Mouse (Mus musculus) MEL (cell line): ENCODE results near the gene Stox1. TPM values are rescaled to one million over a fixed set of nuclear protein-coding genes. Genes with fewer than 3 reads are reported as not detected.

Source experiments
- DNase-seq: peaks from one replicate; pipeline ENCODE4 v3.0.0; 2011; ENCODE audit warnings: low read depth, low spot score
- H3K27ac ChIP-seq: 2 replicates; pipeline ENCODE4 v1.5.1; 2012; ENCODE audit warnings: low read depth, mild to moderate bottlenecking, control low read depth, low read length, moderate library complexity; ENCODE audit not compliant: control insufficient read depth
- H3K27me3 ChIP-seq, 2 experiments: fragments of 150-350 bp in 1 of 2; sonication (generic) in 1 of 2; 2 replicates each; pipeline ENCODE4 v1.6.1; 2012; ENCODE audit warnings: low read length in 2 of 2, mild to moderate bottlenecking in 2 of 2, improper control_type of control experiment in 1 of 2, moderate library complexity in 1 of 2; ENCODE audit not compliant: insufficient read depth in 2 of 2, control insufficient read depth in 1 of 2
- H3K36me3 ChIP-seq, 2 experiments: 2 replicates each; pipeline ENCODE4 v1.6.1; 2012 to 2014; ENCODE audit warnings: low read length in 2 of 2, improper control_type of control experiment in 1 of 2, inconsistent platforms in 1 of 2, mild to moderate bottlenecking in 1 of 2; ENCODE audit not compliant: insufficient read depth in 2 of 2, control insufficient read depth in 1 of 2
- H3K4me1 ChIP-seq, 2 experiments: fragments of 150-350 bp in 1 of 2; sonication (generic) in 1 of 2; 2 replicates each; pipeline ENCODE4 v1.6.1; 2012; ENCODE audit warnings: low read length in 2 of 2, improper control_type of control experiment in 1 of 2, mild to moderate bottlenecking in 1 of 2; ENCODE audit not compliant: insufficient read depth in 2 of 2, control insufficient read depth in 1 of 2
- H3K4me3 ChIP-seq, 2 experiments: fragments of 150-350 bp in 1 of 2; sonication (generic) in 1 of 2; 2 replicates each; pipeline ENCODE4 v1.5.1; 2012; ENCODE audit warnings: low read depth in 2 of 2, low read length in 2 of 2, mild to moderate bottlenecking in 2 of 2, moderate library complexity in 2 of 2, control low read depth in 1 of 2, improper control_type of control experiment in 1 of 2; ENCODE audit not compliant: control insufficient read depth in 1 of 2, insufficient read depth in 1 of 2
- H3K79me2 ChIP-seq: 2 replicates; pipeline ENCODE4 v1.6.1; 2012; ENCODE audit warnings: mild to moderate bottlenecking, low read length, moderate library complexity; ENCODE audit not compliant: control insufficient read depth, poor library complexity, insufficient read depth
- H3K9ac ChIP-seq: 2 replicates; pipeline ENCODE4 v1.6.1; 2012; ENCODE audit warnings: low read depth, mild to moderate bottlenecking, control low read depth, low read length, moderate library complexity; ENCODE audit not compliant: control insufficient read depth, poor library complexity, severe bottlenecking
- H3K9me3 ChIP-seq: fragments of 150-350 bp; sonication (generic); replicated peaks from 2 replicates; pipeline ENCODE4 v1.6.1; 2012; ENCODE audit warnings: mild to moderate bottlenecking, low read length, improper control_type of control experiment, moderate library complexity; ENCODE audit not compliant: insufficient read depth
- CHD1 ChIP-seq: IDR thresholded peaks from 2 replicates; pipeline ENCODE4 v1.6.1; 2012; ENCODE audit warnings: low read depth, mild to moderate bottlenecking, inconsistent platforms, low read length, improper control_type of control experiment
- CHD2 ChIP-seq: IDR thresholded peaks from 2 replicates; pipeline ENCODE4 v1.6.1; 2011; ENCODE audit warnings: low read length, improper control_type of control experiment
- ELF1 ChIP-seq: IDR thresholded peaks from 2 replicates; pipeline ENCODE4 v1.6.1; 2014; ENCODE audit warnings: low read depth, mild to moderate bottlenecking, inconsistent platforms, low read length, improper control_type of control experiment, moderate library complexity
- GATA1 ChIP-seq: IDR thresholded peaks from 2 replicates; pipeline ENCODE4 v1.6.1; 2011; ENCODE audit warnings: low read depth, low read length, improper control_type of control experiment
- HCFC1 ChIP-seq: IDR thresholded peaks from 2 replicates; pipeline ENCODE4 v1.6.1; 2012; ENCODE audit warnings: low read depth, mild to moderate bottlenecking, inconsistent platforms, low read length, improper control_type of control experiment, moderate library complexity
- JUND ChIP-seq: IDR thresholded peaks from 2 replicates; pipeline ENCODE4 v1.6.1; 2011; ENCODE audit warnings: low read depth, mild to moderate bottlenecking, improper control_type of control experiment, low read length
- MAFK ChIP-seq: IDR thresholded peaks from 2 replicates; pipeline ENCODE4 v1.6.1; 2011; ENCODE audit warnings: low read depth, mild to moderate bottlenecking, low read length, improper control_type of control experiment, borderline replicate concordance
- NRF1 ChIP-seq: IDR thresholded peaks from 2 replicates; pipeline ENCODE4 v1.6.1; 2014; ENCODE audit warnings: low read depth, mild to moderate bottlenecking, inconsistent platforms, low read length, improper control_type of control experiment, moderate library complexity; ENCODE audit not compliant: poor library complexity, insufficient read depth, severe bottlenecking
- POLR2A ChIP-seq, 2 experiments: IDR thresholded peaks; 2 replicates each; pipeline ENCODE4 v1.6.1; 2011 to 2012; ENCODE audit warnings: low read length in 2 of 2, mild to moderate bottlenecking in 2 of 2, control low read depth in 1 of 2, improper control_type of control experiment in 1 of 2, low read depth in 1 of 2, moderate library complexity in 1 of 2; ENCODE audit not compliant: control insufficient read depth in 1 of 2, insufficient read depth in 1 of 2, poor library complexity in 1 of 2
- POLR2AphosphoS2 ChIP-seq: IDR thresholded peaks from 2 replicates; pipeline ENCODE4 v1.6.1; 2011; ENCODE audit warnings: low read length, improper control_type of control experiment
- POLR2AphosphoS5 ChIP-seq: IDR thresholded peaks from 2 replicates; pipeline ENCODE4 v1.6.1; 2012; ENCODE audit warnings: low read depth, borderline replicate concordance, mild to moderate bottlenecking, inconsistent platforms, low read length, moderate library complexity, mixed read lengths
- SIN3A ChIP-seq: IDR thresholded peaks from 2 replicates; pipeline ENCODE4 v1.6.1; 2012; ENCODE audit warnings: low read length, improper control_type of control experiment, inconsistent platforms
- SMC3 ChIP-seq: IDR thresholded peaks from 2 replicates; pipeline ENCODE4 v1.6.1; 2011; ENCODE audit warnings: low read depth, low read length, improper control_type of control experiment
- TCF12 ChIP-seq: IDR thresholded peaks from 2 replicates; pipeline ENCODE4 v1.6.1; 2014; ENCODE audit warnings: low read depth, mild to moderate bottlenecking, inconsistent platforms, low read length, improper control_type of control experiment, moderate library complexity
- USF2 ChIP-seq, 2 experiments: IDR thresholded peaks; 2 replicates each; pipeline ENCODE4 v1.6.1; 2011 to 2012; ENCODE audit warnings: improper control_type of control experiment in 2 of 2, low read length in 2 of 2, borderline replicate concordance in 1 of 2, inconsistent platforms in 1 of 2, low read depth in 1 of 2, mild to moderate bottlenecking in 1 of 2; ENCODE audit not compliant: insufficient read depth in 1 of 2
- ZC3H11A ChIP-seq: IDR thresholded peaks from 2 replicates; pipeline ENCODE4 v1.6.1; 2012; ENCODE audit warnings: low read depth, mild to moderate bottlenecking, inconsistent platforms, low read length, improper control_type of control experiment
- ZKSCAN1 ChIP-seq: IDR thresholded peaks from 2 replicates; pipeline ENCODE4 v1.6.1; 2012; ENCODE audit warnings: low read depth, mild to moderate bottlenecking, inconsistent platforms, low read length, improper control_type of control experiment, moderate library complexity
- ZMIZ1 ChIP-seq: IDR thresholded peaks from 2 replicates; pipeline ENCODE4 v1.6.1; 2012; ENCODE audit warnings: low read depth, mild to moderate bottlenecking, inconsistent platforms, low read length, improper control_type of control experiment, moderate library complexity
- ZNF384 ChIP-seq: IDR thresholded peaks from 2 replicates; pipeline ENCODE4 v1.6.1; 2012; ENCODE audit warnings: low read depth, mild to moderate bottlenecking, inconsistent platforms, low read length, improper control_type of control experiment
- polyA plus RNA-seq, 2 experiments: library from polyadenylated mRNA; stranded (reverse) in 1 of 2; unstranded in 1 of 2; fragments of >175 nt in 1 of 2; fragments of >200 nt in 1 of 2; gene quantifications; 2 replicates each; pipeline versions ENCODE4 v1.2.1 to v1.2.4; 2012; ENCODE audit warnings: low replicate concordance in 2 of 2, low read depth in 1 of 2; ENCODE audit not compliant: insufficient read length in 2 of 2, insufficient read depth in 1 of 2, missing spikeins in 1 of 2
- total RNA-seq: library from RNA; depleted of rRNA; stranded (reverse); fragments of 300-350 nt; gene quantifications from 2 replicates; pipeline ENCODE4 v1.2.3, GENCODE M21; 2012

Gene Stox1
- total and polyA plus RNA-seq, 3 experiments = not detected

GRCm38 (mm10) chr10:62736965-62737688 is 11.2 kb upstream of the Stox1 start:
- Histone ChIP-seq H3K9me3 (no peaks in the 10 kb centered on the region), H3K4me3 (no peak overlapping the region), H3K27me3 (no peaks in the 10 kb centered on the region), H3K4me1 (no peaks in the 10 kb centered on the region), H3K9ac (no peak overlapping the region), H3K36me3 (no peaks in the 10 kb centered on the region; a peak in 1 of 4 replicates), H3K27ac (no peak overlapping the region), H3K79me2 (no peaks in the 10 kb centered on the region)
- no peak for DNase-seq
- TF ChIP-seq ZMIZ1 (no peak), ZNF384 (peak; percentile 67)

- no peaks in the 10 kb centered on the region; a peak in 1 of 4 replicates for H3K36me3 ChIP-seq
- H3K79me2 ChIP-seq = no peaks in the 10 kb centered on the region
- TF ChIP-seq JUND (no peak), POLR2AphosphoS2 (no peak), USF2 (IDR thresholded peaks at IDR 0.05; ENCODE audit: borderline replicate concordance in 1 of 2, insufficient read depth in 1 of 2, low read depth in 1 of 2, low read length in 2 of 2) (no peak), CHD2 (no peak), ZKSCAN1 (no peak), TCF12 (no peak), SMC3 (no peak), CHD1 (no peak), SIN3A (no peak), ELF1 (no peak), GATA1 (no peak), NRF1 (no peak), ZC3H11A (no peak), POLR2AphosphoS5 (no peak), POLR2A (IDR thresholded peaks at IDR 0.05; ENCODE audit: control insufficient read depth in 1 of 2, insufficient read depth in 1 of 2, low read depth in 1 of 2, low read length in 2 of 2, poor library complexity in 1 of 2) (no peak), HCFC1 (no peak), MAFK (no peak)
- no peaks in the 10 kb centered on the region for H3K9me3 ChIP-seq
- H3K27me3 ChIP-seq = peaks cover 0 to 10% of the 10 kb centered on the region in 2 experiments
- DNase-seq = no peak
- no peak overlapping the region for H3K27ac ChIP-seq
- H3K4me1 ChIP-seq = no peaks in the 10 kb centered on the region
- no peak overlapping the region for H3K4me3 ChIP-seq
- H3K9ac ChIP-seq = no peak overlapping the region
Observed at GRCm38 (mm10) chr10:62730826-62731225, 4.9 kb upstream of the Stox1 start.
